Mouse (Mus musculus) erythroblast, embryonic 14.5 days (primary cell): ENCODE measurements around the gene Tpra1. TPM values are rescaled to one million over a fixed set of nuclear protein-coding genes. Genes with fewer than 3 reads are reported as not detected.
A peak's percentile ranks its signal among the peaks of the same experiment; 100 is the strongest.

ENCODE experiments used
- H3K27me3 ChIP-seq: 2 replicates; pipeline ENCODE4 v1.6.1; 2012; ENCODE audit warnings: inconsistent platforms; ENCODE audit not compliant: control insufficient read depth
- H3K36me3 ChIP-seq: 2 replicates; pipeline ENCODE4 v1.6.1; 2012; ENCODE audit warnings: mild to moderate bottlenecking, inconsistent platforms; ENCODE audit not compliant: control insufficient read depth
- H3K4me1 ChIP-seq: 2 replicates; pipeline ENCODE4 v1.6.1; 2012; ENCODE audit warnings: inconsistent platforms; ENCODE audit not compliant: control insufficient read depth
- H3K4me3 ChIP-seq: replicated peaks from 2 replicates; pipeline ENCODE3; 2012; ENCODE audit warnings: moderate library complexity, mild to moderate bottlenecking, inconsistent platforms
- H3K9me3 ChIP-seq: 2 replicates; pipeline ENCODE4 v1.6.1; 2012; ENCODE audit warnings: low read length, inconsistent platforms, mixed read lengths; ENCODE audit not compliant: control insufficient read depth
- GATA1 ChIP-seq: IDR thresholded peaks from 2 replicates; pipeline ENCODE4 v1.6.1; 2012; ENCODE audit warnings: low read length, inconsistent platforms, mixed read lengths
- TAL1 ChIP-seq: IDR thresholded peaks from 3 replicates; pipeline ENCODE4 v1.6.1; 2012; ENCODE audit warnings: low read length, inconsistent platforms, mixed read lengths
- polyA plus RNA-seq: library from polyadenylated mRNA; stranded (reverse); fragments of >175 nt; gene quantifications from 2 replicates; pipeline ENCODE4 v1.2.3, GENCODE M21; 2012

Gene Tpra1
- polyA plus RNA-seq, 1 experiment = 40.0 TPM

- Histone ChIP-seq H3K4me3 (no peak overlapping the region), H3K36me3 (no peaks in the 10 kb centered on the region), H3K4me1 (peaks cover 10% of the 10 kb centered on the region), H3K27me3 (peaks cover 79% of the 10 kb centered on the region), H3K9me3 (peaks cover 24% of the 10 kb centered on the region)
- no peak for TF ChIP-seq GATA1
- TF ChIP-seq TAL1 = no peak
These were observed 31.5 kb upstream of the Tpra1 start for GRCm38 (mm10) chr6:88870594-88870993.

- no peak for TF ChIP-seq GATA1
- no peak for TF ChIP-seq TAL1
- H3K4me1 ChIP-seq = peaks cover 10% of the 10 kb centered on the region
- peaks cover 82% of the 10 kb centered on the region for H3K27me3 ChIP-seq
- peaks cover 31% of the 10 kb centered on the region for H3K9me3 ChIP-seq
- H3K4me3 ChIP-seq = no peak overlapping the region
- no peaks in the 10 kb centered on the region for H3K36me3 ChIP-seq
These were observed 30.5 kb upstream of the Tpra1 start for GRCm38 (mm10) chr6:88871546-88871945.

- no peaks in the 10 kb centered on the region for H3K36me3 ChIP-seq
- TF ChIP-seq GATA1 = no peak
- no peak for TF ChIP-seq TAL1
- peaks cover 10% of the 10 kb centered on the region for H3K4me1 ChIP-seq
- H3K9me3 ChIP-seq = peaks cover 31% of the 10 kb centered on the region
- no peak overlapping the region for H3K4me3 ChIP-seq
- H3K27me3 ChIP-seq = peaks cover 80% of the 10 kb centered on the region
These were observed 29.2 kb upstream of the Tpra1 start for GRCm38 (mm10) chr6:88872811-88873210.

GRCm38 (mm10) chr6:88873965-88874867 lies 27.8 kb upstream of the Tpra1 start:
- Histone ChIP-seq H3K4me3 (peak overlapping the region; percentile 40), H3K27me3 (peaks cover 73% of the 10 kb centered on the region), H3K4me1 (peaks cover 10% of the 10 kb centered on the region), H3K36me3 (peaks cover 3% of the 10 kb centered on the region), H3K9me3 (peaks cover 24% of the 10 kb centered on the region)
- no peak for TF ChIP-seq TAL1
- TF ChIP-seq GATA1 = no peak

GRCm38 (mm10) chr6:88874868-88875508 lies 27.1 kb upstream of the Tpra1 start, which contains the start of gene Podxl2:
TSS of gene Podxl2 (minus strand) at chr6:88875044.
- Histone ChIP-seq H3K4me3 (peak within 1 kb of the TSS; percentile 40), H3K36me3 (peaks cover 5% of the 10 kb centered on the region), H3K9me3 (peaks cover 24% of the 10 kb centered on the region), H3K4me1 (peaks cover 10% of the 10 kb centered on the region), H3K27me3 (peaks cover 70% of the 10 kb centered on the region)
- TF ChIP-seq TAL1 (no peak), GATA1 (no peak)

- H3K36me3 ChIP-seq = peaks cover 50% of the 10 kb centered on the region
- no peak overlapping the region for H3K4me3 ChIP-seq
- peaks cover 13% of the 10 kb centered on the region for H3K4me1 ChIP-seq
- TF ChIP-seq GATA1 (no peak), TAL1 (no peak)
- peaks cover 26% of the 10 kb centered on the region for H3K27me3 ChIP-seq
- H3K9me3 ChIP-seq = peaks cover 16% of the 10 kb centered on the region
These were observed 22.6 kb upstream of the Tpra1 start for GRCm38 (mm10) chr6:88879471-88879870.

- Histone ChIP-seq H3K36me3 (peaks cover 69% of the 10 kb centered on the region), H3K4me3 (no peak overlapping the region), H3K9me3 (no peaks in the 10 kb centered on the region), H3K27me3 (peaks cover 7% of the 10 kb centered on the region), H3K4me1 (peaks cover 25% of the 10 kb centered on the region)
- no peak for TF ChIP-seq TAL1
- no peak for TF ChIP-seq GATA1
These were observed 20.7 kb upstream of the Tpra1 start for GRCm38 (mm10) chr6:88881334-88881733.

GRCm38 (mm10) chr6:88884195-88884594 lies 17.9 kb upstream of the Tpra1 start:
- no peak for TF ChIP-seq GATA1
- TF ChIP-seq TAL1 = no peak
- peaks cover 35% of the 10 kb centered on the region for H3K4me1 ChIP-seq
- H3K36me3 ChIP-seq = peaks cover 94% of the 10 kb centered on the region
- no peaks in the 10 kb centered on the region for H3K9me3 ChIP-seq
- H3K4me3 ChIP-seq = no peak overlapping the region
- H3K27me3 ChIP-seq = no peaks in the 10 kb centered on the region

GRCm38 (mm10) chr6:88884690-88885089 lies 17.4 kb upstream of the Tpra1 start:
- Histone ChIP-seq H3K4me3 (no peak overlapping the region), H3K9me3 (no peaks in the 10 kb centered on the region), H3K4me1 (peaks cover 37% of the 10 kb centered on the region), H3K36me3 (peaks cover 99% of the 10 kb centered on the region), H3K27me3 (no peaks in the 10 kb centered on the region)
- no peak for TF ChIP-seq TAL1
- no peak for TF ChIP-seq GATA1
